Mouse (Mus musculus): Measurements from ENCODE around the gene Nexn.

- no peak for TF ChIP-seq GATA1 (IDR thresholded peaks at IDR 0.05; ENCODE audit: borderline replicate concordance, low read length)
- no peak for TF ChIP-seq FLI1 (IDR thresholded peaks at IDR 0.05; ENCODE audit: low read length)
Observed at GRCm38 (mm10) chr3:152209177-152209966, 56.8 kb downstream of the Nexn start.

All from megakaryocyte, embryonic 14.5 days (primary cell).